Mouse (Mus musculus) cerebellum, adult 8-10 months (tissue): Measurements from ENCODE around the gene Cd79a.

Experiments used
- DNase-seq: peaks from one replicate; pipeline ENCODE4 v3.0.0; 2022

The Cd79a gene

DNA sequence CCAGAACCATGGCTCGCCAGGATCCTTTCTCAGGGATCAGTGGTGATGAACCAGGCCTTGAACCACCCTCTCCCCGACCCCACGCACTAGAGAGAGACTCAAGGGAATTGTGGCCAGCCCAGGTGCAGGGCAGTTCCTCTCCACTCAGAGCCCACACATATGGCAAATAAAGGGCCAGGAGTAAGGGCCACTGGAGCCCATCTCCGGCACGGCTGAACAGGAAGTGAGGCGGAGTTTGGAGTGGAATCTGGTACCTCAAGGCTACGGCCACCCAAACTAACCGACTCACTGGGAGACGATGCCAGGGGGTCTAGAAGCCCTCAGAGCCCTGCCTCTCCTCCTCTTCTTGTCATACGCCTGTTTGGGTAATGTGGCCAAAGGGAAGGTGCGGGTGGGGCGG lies at the start of gene Cd79a:
Gene Cd79a, plus strand, starts transcription at position 158 of the 400 bp plus-strand sequence.
- no peak for DNase-seq

DNA sequence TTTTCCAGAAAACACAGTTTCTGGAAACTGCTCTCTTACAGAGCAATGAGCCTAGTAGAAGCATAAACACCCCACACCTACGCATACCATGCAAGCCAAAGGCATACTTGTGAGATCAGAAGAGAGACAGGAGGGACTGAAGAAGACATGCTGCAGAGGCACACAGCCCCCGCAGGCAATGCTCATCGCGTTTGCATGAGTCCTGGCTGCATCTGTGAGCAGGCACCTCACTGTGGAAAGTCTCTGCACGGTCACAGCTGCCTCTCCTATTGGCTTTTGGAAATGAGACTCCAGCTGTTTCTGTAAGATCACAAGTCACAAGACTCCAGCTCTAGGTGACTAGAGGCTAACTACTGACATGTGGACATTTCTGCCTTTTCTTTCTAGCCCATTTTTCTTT lies 47.0 kb upstream of the Cd79a start:
- no peak for DNase-seq

DNA sequence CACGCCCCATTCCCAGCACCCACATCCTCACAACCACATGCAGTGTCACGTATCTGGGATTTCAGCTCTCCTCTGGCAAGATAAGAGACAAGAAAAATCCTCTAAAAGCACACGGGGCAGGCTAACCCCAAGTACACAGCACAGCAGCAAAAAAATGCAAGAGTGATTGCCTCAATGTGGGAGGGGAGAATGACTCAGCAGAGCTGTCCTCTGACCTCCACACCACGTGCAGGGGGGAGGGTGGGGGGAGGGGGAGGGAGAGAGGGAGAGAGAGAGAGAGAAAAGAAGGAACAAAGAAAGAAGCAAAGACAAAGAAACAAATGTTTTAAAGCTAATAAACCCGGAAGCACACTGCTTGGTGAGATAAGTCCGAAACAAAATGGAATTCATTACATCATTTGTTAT lies 46.3 kb upstream of the Cd79a start:
- no peak for DNase-seq

DNA sequence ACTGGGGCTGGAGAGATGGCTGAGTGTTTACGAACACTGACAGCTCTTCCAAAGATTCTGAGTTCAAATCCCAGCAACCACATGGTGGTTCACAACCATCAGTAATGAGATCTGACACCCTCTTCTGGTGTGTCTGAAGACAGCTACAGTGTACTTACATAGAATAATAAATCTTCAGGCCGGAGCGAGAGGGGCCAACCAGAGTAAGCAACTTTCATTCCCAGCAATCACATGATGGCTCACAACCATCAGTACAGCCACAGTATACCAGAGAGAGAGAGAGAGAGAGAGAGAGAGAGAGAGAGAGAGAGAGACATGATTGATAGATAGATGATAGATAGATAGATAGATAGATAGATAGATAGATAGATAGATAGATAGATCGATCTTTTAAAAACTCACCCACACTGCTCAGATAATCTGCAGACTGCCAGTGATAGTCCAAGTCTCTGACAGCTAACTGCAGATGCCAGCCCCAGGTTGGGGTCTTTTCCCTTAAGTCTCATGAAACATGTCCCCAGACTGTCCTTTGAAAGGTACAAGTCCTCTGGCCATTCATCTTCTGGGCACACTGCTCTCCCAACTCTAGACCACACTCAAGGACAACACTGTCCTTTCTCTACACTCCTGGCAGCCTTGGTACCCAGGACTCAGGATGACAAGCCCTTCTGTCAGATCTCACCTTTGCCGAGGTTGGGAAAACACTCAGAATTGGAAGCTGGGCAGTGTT lies 45.4 kb upstream of the Cd79a start:
- DNase-seq: no peak

DNA sequence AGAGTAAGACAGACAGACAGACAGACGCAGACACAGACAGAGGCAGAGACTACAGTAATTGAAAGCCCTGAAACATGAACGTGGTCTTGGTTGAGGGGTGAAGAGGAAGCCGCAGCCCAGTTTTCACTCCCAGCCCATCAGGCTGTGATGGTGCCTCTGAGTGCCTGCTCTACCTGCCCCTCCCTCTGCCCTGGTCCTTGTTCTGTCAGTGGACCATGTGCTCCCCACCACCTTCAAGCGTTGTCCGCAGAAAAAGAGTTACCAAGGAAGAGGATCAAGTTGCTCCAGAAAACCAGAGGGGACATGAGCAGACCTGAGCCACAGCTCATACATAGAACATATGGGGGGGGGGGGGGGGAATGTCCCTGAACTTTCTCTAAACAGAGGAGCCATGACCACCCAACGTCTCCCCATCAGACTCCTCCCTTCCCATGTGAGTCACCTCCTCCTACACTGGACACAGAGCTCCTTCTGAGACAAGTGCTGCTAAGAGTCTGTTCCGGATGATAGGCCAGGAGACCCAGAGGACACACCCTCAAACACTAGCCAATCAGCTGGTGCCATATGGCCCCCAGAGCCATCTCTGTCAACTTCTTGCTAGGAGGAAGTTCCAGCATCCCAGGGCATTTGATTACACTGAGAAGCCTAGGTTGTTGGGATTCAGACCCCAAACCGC lies 44.5 kb upstream of the Cd79a start:
- no peak for DNase-seq

DNA sequence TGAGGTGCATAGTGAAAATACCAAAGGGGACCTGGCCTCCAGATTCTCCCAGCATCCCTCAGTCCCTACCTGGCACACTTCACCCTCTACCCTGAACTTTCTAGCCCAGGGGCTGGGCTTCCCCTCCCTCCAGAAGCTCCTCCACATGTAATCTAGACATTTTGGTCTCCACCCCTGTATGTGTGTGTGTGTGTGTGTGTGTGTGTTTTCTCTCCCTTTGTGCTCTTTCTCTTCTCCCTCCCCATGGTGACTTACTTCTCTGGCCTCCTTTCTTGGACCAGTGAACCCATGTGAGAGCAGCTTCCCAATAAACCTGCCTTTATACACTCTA lies 44.0 kb upstream of the Cd79a start:
- DNase-seq: no peak

DNA sequence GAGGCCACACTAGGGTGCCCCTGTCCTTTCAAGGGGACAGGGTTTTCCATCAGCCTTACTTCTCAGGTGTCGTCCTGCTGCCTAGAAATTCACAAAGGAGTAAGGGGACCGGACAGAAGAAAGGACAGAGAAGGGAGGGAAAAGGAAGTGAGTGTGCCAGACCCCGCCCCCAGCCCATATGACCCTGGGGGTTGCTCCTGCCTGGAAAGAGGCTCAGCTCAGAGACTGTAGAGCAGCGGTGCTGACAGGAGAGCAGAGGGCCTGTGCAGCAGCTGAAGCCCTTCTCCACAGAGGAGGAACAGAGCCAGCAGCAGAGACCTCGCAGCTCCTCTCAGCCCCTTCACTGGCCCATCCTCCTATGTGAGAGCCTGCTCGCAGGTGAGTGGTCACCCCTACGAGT lies 43.5 kb upstream of the Cd79a start:
- DNase-seq: no peak

DNA sequence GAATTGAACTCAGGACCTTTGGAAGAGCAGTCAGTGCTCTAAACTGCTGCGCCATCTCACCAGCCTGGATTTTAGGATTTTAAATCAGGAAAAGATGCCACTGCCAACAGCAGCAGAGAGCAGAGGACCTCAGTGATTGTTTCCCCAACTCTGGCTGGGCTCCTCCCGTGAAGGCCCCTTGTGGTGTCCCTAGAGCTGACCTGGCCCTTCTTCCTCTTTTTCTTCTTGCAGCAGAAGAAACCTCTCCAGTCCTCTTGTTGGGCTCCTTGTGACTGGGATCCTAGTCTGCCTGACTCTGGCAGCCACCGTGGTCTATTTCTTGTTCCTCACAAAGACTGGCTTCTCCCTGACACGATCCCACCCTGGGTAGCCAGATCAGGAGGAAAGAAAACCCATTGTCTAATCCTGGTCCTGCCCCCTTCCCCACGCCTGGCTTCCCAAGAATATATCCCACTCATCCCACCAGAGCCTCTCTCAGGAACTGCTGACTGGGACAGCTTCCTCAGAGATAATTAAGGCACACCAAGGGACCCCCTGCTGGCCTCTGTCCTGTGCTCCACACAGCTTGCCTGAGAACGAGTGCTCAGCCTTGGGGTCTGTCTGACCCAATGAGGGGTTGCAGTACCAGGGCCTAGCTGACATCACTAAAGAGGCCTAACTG lies 40.6 kb upstream of the Cd79a start:
- DNase-seq: no peak

DNA sequence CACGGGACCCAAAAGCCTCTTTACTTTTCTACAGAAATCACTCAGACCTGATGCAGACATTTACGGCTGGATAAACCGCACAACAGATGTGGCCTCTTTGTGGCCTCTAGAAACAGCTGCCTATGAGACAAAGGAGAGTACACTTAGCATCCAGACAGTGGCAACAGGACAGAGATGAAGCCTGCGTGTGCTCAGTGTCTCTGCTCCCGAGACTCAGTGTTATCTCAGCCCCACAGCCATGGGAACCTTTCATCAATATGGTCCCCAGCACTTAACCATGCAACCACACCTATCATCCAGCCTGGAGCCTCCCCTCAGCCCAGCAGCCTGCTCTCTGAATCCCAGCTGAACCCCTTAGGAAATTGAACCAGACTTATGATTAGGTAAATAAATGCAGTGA lies 37.9 kb upstream of the Cd79a start:
- no peak for DNase-seq

DNA sequence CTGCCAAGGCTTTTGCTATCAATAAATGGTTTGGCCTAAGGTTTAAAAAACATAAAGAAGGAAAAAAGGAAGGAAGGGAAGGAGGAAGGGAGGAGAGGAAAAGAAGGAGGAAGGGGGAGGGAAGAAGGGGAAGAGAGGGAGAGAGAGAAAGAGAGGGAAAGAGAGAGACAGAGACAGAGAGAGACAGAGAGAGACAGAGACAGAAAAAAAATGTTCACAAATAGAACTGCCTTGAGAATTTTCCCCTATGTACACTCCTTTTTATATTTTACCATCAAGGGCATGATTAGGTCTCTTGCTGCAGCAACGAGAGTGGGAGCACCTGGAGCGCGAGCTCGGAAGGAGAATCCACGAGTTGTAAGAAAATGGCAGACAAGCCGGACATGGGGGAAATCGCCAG lies 35.3 kb upstream of the Cd79a start, which contains the start of gene Gm9844:
Gene Gm9844, plus strand, starts transcription at position 301 of the 400 bp plus-strand sequence.
- no peak for DNase-seq

DNA sequence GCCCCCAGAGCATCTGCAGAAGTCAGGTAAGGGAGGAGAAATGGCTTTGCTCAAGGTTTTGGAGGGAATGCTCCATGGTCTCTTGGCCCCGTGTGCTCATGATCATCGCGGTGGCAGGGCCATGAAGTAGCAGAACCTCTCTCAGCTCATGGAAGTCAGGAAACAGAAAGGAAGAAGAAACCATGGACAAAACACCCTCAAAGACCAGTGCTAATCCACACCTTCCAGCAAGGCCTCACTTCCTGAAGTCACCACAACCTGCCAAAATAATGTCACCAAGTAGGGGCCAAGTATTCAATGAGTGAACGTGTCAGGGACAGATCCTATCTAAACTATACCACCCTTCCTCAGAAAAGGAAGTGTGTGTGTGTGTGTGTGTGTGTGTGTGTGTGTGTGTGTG lies 34.3 kb upstream of the Cd79a start:
- no peak for DNase-seq

DNA sequence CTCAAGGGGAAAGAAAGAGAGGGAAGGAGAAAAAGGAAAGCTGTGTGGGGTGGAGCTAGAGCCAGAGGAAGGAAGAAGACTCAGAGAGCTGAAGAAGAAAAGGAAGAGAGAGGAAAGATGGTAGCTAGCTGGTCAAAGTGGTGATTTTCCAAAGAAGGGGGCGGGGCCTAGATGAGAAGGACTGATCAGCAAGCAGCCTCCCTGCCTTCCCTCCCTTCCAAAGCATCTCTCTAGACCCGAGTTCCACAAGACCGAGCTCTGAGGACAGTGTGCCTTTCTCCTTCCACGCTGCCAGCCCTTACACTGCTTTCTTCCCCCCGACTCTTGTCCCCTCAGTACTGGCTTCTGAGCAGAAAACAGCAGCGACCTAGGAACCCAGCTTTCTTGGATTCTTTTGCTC lies 33.0 kb upstream of the Cd79a start:
- no peak for DNase-seq

DNA sequence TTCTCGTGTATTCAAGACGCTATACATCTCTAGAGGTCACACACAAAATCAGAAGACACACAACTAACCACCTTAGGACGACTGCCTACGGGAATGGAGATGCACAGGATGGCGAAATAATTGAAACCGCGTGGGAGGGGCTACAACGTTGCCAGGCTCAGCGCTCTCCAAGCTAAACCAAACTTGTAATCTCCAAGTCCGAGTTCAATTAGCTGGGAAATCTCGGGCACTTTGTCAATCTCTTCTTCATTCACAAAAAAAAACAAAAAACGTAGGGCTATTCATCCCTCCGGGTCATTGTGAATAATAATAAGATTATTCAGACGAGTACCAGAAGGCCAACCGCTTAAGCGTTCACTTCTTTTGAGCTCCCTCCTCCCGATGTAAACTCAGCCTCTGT lies 28.1 kb upstream of the Cd79a start:
- DNase-seq: no peak

DNA sequence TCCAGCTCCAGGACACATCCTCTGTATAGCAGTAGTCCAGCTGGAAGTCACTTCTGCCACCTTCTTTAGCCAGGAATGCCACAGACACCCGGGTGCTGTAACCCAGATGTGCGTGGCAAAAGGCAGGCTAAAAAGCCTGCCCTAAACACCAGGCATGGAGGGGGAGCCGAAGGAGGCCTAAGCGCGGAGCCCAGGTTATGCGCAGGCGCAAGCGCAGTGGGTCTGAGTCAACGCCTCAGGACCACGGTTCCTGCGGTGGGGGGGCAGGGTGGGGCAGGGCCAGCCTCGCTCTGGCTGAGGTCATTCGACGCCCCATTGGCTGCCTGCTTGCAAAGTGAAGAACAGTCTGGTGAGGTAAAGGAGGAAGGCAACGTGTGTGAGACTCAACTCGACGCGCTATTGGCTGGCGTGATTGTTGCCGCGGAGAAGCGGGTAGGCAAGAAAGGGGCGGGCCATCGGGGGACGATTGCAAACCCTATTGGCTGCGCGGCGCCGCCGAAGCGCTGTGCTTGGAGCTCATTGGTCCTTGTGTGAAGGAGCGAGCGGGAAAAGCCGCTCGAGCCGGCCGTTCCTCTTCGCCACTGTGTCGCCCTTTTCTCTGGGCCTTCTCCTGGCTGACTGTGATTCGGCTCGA lies 27.5 kb upstream of the Cd79a start, which contains the start of the genes Lypd4 and Dmrtc2:
Gene Lypd4, minus strand, starts transcription at position 410 of the 634 bp plus-strand sequence.
Gene Dmrtc2, plus strand, starts transcription at position 526 of the 634 bp plus-strand sequence.
- DNase-seq: no peak

DNA sequence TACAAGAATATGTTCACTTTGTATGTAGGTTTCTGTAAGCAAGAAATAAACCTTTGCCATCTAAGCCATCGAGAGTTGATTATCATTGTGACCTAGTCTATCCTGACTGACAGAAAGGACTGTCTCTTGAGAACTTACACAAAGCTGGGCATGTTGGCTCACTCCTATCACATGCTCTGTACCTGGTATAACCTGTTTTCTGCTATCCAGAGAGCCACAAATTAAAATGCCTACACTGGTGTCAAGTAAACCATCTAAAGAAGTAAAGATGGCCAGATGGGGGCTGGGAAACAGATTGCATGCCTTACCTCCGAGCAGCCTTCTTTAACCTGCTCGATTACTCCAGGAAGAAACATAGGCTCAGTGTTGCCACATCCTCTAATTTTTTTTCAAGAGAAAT lies 19.6 kb upstream of the Cd79a start:
- no peak for DNase-seq

DNA sequence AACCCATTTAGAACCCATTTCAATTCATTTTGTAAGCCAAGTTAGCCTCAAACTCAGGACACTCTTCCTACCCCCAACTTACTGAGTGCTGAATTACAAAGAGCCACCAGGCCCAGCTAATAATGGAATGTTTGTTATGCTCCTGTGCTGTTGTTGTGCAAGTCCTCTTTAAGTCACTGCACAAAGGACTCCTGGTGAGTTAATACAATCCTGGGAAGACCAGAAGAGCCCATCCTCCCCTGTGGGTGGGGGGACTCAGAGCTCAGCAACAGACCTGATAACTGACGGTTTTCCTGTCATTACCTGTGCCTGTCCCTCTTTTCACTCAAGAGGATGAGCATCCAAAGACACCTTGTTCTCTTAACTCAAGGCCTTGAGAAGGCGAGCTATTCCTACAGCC lies 17.6 kb upstream of the Cd79a start:
- DNase-seq: no peak

DNA sequence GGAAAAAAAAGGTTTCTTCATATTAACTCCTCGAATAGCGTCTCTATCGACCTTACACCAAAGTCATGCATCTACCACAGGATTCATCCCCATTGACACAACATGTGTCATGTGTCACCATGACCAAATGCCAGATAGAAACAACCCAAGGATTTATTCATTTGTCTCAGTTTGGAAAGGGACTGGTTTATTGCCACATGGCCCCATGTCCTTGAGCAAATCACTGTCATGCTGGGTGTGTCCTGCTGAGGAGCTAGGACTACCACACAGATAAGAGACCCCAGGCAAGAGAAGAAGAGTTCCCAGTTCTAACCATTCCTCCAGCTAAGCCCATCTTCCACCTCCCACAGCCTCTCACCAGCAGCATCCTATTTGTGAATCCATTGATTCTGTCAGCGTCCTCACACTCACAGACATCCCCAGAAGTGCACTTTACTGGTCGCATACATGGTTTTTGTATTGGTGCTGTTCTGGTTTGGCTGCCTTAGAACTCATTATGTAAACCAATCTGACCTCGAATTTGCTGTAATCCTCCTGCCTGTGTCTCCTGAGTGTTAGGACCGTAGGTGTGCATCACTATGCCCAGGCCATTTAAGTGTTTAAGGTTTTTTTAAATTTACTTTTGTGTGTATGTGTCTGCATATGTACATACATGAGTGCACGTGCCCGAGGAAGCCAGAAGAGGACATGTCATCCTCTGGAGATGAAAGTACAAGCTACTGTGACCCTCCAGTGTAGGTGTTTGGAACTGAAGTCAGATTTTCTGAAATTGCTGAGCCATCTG lies 14.6 kb upstream of the Cd79a start:
- DNase-seq: no peak

DNA sequence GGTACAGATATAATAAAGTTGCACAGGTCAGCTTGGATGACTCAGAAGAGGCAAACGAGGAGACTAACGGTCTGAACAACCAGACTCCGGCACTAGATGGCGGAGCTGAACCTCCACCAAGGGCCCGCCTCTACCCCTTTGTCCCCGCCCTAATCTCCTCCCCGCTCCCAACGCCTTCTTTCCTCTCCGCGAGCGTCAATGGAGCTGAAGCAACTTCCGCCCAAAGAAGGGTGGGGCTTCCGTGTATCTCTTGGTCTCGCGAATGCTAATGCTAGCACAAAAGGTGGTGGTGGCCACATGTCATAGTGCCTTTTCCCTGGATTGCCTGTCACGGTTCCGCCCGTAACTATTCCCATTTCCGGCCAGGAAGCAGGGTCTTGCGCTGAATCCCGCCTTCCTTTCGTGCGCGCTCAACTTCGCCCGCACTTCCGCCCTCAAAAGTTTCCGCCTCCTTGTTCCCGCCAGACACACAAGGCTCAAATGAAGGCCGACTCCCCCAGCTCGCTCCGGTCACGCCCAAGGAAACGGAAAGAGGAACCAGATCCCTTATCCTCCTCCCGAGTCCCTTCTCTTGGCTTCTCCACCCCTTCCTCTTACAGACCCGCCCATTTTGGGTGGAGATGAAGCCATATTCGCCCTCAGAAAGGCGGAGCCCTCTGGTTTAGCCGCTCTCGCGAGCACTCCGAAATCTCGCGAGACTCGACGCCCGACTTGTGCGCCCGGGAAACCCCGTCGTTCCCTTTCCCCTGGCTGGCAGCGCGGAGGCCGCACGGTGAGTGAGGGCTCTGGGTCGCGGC lies 13.1 kb upstream of the Cd79a start, which contains the start of gene Rps19:
Gene Rps19, plus strand, starts transcription at position 476 of the 797 bp plus-strand sequence.
- peak; percentile 98 for DNase-seq

DNA sequence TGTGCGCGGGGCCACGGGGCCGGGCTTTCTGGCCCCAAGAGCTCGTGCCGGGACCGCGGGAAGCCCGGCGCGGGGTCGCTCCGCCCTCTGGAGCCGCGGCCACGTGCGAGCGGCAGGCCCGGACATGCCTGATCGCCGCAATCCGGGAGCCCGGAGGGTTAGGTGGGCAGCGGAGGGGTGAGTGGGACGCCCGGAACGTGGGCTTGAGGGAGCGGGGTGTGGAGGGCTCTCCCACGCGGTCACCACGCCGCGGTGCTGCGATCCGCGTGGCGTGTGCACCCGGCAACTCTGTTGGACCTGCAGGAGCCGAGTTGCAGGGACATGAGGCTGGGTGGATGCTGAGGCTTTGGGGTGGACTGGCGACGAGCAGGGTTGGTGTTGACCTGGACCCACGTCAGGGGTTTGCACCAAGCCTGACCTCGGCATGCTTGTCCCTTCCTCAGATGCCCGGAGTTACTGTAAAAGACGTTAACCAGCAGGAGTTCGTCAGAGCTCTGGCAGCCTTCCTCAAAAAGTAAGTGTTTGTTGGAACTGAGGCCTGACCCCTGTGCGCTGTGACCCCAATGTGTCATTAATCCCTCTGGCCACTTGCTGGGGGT lies 12.4 kb upstream of the Cd79a start:
- DNase-seq: no peak

DNA sequence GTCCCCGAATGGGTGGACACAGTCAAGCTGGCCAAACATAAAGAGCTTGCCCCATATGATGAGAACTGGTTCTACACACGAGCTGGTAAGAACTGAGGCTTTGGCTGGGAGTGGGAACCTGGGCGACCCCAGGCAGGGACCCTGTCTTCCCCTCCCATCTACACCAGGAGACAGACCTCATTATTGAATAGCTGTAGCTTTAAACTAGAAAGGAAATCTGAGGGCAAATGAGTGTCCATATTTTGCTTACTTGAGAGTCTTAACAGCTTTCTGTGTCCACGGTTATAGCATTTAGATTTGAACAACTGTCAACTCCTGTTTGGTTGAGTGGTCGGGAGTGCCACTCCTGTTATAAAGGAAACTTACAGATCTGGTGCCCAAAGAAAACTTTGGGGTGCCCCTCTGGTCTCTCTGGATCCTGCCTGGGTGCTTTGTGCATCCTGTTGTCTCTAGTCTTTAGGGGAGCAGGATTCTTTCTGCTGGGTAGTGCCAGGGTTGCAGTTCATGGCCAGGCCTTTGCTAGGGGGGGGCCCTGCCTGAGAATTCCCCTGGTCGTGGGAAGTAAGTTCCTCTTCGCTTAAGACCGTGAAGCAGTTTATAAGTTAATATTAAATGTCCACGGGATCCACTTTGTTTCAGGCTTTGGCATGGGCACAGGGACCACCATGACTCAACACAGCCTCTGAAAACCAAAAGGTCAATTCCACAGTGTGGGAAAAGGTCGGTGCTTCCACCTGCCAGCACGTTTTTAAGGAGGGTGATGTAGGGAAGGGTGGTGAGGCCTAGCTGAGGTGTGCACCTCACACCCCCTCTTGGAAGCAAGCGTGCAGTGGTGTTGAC lies 11.5 kb upstream of the Cd79a start:
- DNase-seq: no peak

DNA sequence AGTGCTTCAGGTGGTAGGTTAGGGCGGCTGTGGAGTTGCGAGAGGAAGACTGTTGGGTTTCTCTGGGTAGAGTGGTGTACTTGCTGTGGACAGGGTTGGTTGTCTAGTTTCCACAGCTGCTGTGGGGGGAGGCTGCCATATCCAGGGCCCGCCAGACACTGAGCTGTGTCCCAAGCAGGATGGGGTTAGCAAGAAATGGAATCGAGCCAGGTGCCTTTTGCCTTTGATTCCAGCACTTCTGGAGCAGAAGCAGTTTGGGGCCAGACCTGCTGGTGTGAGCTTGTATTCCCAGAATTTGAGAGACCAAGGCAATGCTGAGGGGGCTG lies 10.9 kb upstream of the Cd79a start:
- no peak for DNase-seq
